Mouse (Mus musculus) splenic B cell, adult 2 months (primary cell): Measurements from ENCODE around the gene Stk32c.

Experiments used
- DNase-seq: peaks from one replicate; pipeline ENCODE4 v3.0.0-alpha.2; 2011; ENCODE audit warnings: low read depth, low spot score
- H3K27me3 ChIP-seq: 2 replicates; pipeline ENCODE4 v1.6.1; 2012; ENCODE audit warnings: mild to moderate bottlenecking, low read length, moderate library complexity, mixed read lengths; ENCODE audit not compliant: control insufficient read depth, poor library complexity, insufficient read depth, severe bottlenecking
- H3K36me3 ChIP-seq: 2 replicates; pipeline ENCODE4 v1.6.1; 2012; ENCODE audit warnings: mild to moderate bottlenecking, low read length, moderate library complexity, mixed read lengths; ENCODE audit not compliant: control insufficient read depth, poor library complexity, insufficient read depth, severe bottlenecking

Stk32c gene

DNA sequence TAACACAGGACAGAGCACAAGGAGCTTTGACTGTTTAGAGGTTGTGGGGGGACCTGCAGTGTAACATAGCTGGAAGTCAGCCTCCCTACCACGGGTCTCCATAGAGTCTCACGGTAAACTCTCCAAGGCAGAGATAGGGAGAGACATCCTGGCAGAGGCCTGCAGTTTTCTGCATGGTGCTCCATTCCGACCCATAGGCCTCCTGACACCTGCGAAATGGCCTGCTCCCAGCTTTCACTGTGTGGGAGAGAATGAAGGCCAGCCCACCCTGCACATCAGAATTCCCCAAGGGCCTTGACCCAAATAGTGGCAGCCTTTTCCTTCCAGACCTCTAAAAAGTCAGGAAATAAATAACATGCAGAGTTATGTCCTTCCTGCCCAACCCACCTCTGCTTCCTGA, 22.5 kb downstream of the Stk32c start:
- Histone ChIP-seq H3K27me3 (no peaks in the 10 kb centered on the region), H3K36me3 (no peaks in the 10 kb centered on the region)
- DNase-seq, result no peak

DNA sequence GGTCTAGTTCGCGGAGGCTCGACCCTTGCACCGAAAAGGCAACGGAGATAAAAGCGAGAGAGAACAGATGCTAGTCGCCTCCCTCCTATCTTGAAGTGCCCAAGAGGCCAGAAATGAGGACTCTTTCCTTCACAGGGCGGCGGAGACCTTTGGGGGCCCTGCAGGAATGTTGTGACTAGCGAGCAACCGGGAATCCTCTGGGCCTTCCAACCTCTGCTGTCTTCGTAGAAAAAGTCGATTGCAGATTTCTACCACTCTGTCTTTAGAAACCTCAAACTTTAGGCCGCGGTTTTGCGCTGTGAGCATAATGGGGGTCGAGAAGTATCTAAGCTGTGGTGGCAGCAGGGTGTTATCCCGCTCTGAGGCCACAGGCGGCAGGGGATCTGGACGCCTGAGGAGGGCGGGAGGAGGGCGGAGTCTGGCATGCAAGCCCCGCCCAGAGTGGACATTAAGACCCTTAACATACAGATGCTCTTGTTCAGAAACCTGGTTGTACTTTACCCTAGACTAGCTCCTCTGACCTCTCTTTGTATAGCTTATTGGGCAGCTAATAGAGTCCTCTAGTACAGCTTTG, 24.4 kb downstream of the Stk32c start:
- peak; percentile 23 for DNase-seq
- H3K36me3 ChIP-seq, result no peaks in the 10 kb centered on the region
- H3K27me3 ChIP-seq, result no peaks in the 10 kb centered on the region

DNA sequence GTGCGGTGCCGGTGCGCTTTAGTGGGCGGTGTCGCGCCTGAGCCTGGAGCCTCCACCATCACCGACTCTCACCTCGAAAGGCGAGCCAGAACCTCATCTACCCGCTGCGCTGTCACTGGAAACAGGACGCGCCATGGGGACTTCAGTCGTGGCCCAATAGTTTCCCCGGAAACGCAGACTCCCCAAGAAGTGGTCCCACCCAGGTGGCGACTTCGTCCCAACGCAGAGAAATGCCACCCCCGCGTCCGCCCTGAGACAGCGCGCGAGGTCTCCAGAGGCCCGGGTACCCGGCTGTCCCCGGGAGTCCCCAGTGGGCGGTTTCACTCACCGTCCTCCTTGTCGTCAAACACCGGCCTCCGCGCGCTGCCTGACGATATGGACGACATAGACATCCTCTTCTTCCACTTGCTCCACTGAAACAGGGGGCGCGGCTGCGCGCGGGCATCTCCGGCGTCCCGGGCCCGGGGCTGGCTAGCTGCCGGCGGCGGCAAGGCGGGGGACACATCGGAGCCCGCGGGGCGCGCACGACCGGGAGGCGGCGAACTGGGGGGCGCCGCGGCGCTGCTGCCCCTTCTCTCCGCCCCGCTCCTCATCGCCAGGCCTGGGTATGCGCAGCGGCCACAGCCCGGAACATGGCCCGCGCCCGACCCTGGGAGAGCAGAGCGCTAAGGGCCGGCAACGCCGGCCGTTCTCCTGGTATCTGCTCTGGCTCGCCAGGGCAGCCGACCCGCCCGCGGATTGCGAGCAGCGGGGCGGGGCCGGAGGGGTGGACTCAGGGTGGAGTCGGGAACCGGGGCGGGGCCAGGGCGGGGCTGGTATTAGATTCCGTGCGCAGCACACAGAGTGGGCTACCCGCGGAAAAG, 25.1 kb downstream of the Stk32c start:
- H3K27me3 ChIP-seq, result no peaks in the 10 kb centered on the region
- DNase-seq, result peak; percentile 30
- H3K36me3 ChIP-seq, result no peaks in the 10 kb centered on the region

DNA sequence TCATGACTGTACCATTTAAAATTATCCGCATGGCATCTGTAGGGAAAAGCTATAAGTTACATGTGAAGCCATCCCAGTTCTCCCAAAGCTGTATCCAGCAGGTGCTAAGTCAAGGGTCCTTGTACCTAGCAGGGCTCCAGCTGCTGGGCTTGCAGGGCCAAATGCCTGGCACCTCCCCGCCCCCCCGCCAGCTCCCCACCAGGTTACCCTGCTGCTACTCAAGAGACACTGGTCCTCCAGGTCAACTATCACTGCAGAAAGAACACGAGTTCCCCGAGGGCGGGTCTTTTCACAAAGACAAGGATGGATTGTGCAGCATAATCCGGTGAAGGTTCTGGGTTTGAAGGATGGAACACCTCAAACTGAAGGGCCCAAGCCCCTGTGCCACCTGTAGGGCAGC, 25.8 kb downstream of the Stk32c start:
- DNase-seq, result no peak

DNA sequence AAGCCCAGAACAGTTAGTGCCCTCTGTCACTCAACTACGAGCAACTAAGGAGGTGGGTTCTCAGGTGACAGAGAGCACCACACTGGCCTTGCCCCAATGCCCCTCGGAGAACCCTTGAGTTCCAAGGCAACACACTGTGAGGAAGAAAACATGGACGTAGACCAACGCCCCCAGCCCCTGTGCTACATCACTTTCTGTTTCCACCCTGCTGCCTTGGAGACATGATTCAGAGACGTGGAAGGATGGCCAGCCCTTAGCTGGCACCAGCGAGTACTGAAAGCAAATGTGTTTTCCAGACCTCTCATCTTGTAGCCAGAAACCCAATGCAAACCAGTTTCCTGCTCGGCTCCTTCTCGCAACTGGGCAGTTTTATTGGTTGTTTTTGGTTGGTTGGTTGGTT, 26.7 kb downstream of the Stk32c start:
- no peaks in the 10 kb centered on the region for H3K27me3 ChIP-seq

More for the DNA sequence above, 25.8 kb downstream of the Stk32c start:
- H3K27me3 ChIP-seq, result no peaks in the 10 kb centered on the region
- H3K36me3 ChIP-seq, result no peaks in the 10 kb centered on the region

DNA sequence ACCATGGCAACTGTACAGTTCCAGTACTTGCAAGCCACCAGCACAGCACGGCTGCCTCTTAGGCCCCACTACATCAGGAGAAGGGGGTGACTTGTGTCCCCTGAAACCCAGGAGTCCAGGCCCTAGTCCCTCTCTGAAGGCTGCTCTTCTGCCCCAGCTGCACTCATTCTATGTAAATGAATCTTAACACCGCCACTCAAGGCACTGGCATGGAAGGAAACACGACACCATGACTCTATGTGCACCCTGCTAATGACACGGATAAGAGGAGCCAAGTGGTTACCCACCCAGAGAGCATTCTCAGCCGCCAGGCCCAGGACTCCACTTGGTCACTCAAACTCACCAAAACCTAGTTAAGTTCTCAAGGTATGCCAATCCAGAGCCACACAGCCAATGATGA, 27.1 kb downstream of the Stk32c start:
- no peaks in the 10 kb centered on the region for H3K27me3 ChIP-seq
- no peak for DNase-seq
- H3K36me3 ChIP-seq, result no peaks in the 10 kb centered on the region

More for the DNA sequence above, 26.7 kb downstream of the Stk32c start:
- no peaks in the 10 kb centered on the region for H3K36me3 ChIP-seq
- no peak for DNase-seq

DNA sequence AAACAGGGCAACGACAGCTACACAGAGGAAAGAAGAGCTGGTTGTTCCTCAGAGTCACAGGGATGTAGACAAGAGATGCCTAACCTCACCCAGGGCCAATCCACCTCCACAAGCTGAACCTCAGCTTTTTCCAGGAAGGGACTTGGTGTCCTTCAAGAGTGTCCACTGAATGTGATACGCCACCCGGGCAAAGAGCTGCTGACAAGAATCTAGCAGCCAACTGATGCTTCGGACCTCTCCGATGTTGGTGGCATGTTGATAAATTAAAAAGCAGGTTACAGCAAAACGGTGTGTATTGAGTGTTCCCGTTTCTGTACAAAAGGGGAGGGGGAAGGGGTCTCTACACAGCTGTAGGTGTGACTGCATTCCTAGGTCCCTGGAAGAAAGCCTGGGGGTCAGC, 28.3 kb downstream of the Stk32c start:
- DNase-seq, result no peak
- Histone ChIP-seq H3K27me3 (no peaks in the 10 kb centered on the region), H3K36me3 (no peaks in the 10 kb centered on the region)

DNA sequence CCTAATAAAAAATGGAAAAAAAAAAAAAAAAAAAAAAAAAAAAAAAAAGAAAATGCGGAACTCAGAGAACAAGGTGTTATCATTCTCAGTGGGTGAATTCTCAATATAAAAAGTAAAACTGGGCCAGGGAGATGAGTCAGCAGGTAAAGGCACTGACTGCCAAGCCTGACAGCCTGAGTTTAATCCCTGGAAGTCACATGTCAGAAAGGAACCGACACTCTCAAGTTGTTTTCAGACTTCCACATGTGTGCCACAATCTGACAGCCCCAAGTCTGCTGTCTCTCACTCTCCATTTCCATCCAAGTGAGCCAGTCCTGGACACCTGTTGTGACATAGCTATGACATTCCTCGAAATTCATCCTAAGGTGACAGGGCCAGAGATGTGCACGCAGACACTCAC, 28.7 kb downstream of the Stk32c start:
- no peak for DNase-seq
- Histone ChIP-seq H3K36me3 (no peaks in the 10 kb centered on the region), H3K27me3 (no peaks in the 10 kb centered on the region)

DNA sequence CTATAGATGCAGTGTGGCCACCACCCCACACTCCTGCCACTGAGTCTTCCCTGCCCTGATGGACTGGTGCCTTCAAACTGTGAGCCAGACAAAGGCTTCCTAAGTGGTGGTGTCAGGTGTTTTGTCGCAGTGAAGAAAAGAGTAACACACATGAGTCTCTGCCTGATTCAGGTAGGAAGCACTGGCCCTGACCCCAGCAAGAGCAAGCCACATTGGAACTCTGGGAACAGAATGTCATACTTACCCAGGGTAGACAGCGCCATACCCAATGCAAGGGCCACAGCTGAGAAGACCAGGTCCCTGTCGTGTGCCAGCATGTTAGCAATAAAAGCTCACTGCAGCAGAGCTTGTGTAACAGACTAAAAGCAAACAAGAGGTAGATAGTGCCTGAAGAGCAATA, 33.0 kb downstream of the Stk32c start:
- H3K27me3 ChIP-seq, result no peaks in the 10 kb centered on the region
- no peaks in the 10 kb centered on the region for H3K36me3 ChIP-seq
- no peak for DNase-seq

DNA sequence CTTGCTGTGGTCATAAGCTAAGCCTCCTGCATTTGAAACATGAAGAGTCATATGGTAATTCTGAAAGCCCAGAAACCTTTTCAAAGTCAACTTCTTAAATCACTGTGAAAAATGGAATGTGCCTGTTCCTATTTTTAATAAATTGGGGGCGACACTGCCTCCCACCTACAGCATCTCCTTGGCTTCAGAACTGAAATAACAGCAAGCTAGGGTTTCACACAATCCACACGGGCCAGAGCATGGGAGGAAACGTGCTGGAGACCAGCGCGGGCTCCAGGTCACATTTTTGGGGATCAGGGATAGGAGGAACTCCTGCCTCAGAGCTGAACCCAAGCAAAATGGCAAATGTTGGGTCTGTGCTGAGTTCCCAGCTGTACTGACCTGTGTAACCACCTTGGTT, 33.8 kb downstream of the Stk32c start:
- Histone ChIP-seq H3K27me3 (no peaks in the 10 kb centered on the region), H3K36me3 (no peaks in the 10 kb centered on the region)
- DNase-seq, result no peak

DNA sequence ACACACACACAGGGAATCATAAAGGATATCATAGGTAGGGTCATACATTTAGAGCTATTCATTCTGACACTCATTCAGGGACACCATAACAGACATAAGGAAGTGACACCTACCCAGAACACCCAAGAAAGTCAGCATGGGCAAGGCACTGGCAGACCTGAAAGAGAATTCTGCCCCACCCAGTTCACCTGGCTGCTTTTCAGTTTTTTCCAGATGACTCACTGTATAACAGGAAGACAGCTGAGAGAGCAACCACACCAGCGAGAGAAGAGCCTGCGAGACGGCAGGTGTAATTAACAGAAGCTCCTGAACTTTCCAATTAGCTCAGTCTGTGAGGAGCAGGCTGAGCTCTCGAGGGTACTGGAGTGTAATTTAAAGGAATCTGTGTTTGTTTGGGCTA, 44.0 kb downstream of the Stk32c start:
- Histone ChIP-seq H3K27me3 (no peaks in the 10 kb centered on the region), H3K36me3 (no peaks in the 10 kb centered on the region)
- DNase-seq, result no peak

DNA sequence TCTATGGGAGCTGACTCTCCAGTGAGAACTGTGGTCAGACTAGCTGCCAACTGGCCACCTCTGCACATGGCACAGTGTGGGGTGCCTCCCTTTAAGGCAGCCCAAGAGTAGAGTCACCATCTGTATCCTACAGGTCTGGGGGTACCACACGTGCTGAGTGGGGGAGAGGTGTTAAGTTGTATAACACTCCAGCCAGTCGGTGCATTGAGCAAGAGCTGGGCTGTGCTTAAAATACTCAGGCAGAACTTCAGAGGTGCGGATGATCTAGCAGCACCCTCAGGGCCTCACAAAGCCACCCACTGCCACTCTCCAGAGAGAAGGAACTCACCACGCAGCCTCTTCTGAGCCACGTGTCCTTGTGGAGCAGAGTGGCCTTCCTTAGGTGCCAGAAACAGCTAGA, 48.7 kb downstream of the Stk32c start:
- no peak for DNase-seq
- no peaks in the 10 kb centered on the region for H3K27me3 ChIP-seq
- no peaks in the 10 kb centered on the region for H3K36me3 ChIP-seq

DNA sequence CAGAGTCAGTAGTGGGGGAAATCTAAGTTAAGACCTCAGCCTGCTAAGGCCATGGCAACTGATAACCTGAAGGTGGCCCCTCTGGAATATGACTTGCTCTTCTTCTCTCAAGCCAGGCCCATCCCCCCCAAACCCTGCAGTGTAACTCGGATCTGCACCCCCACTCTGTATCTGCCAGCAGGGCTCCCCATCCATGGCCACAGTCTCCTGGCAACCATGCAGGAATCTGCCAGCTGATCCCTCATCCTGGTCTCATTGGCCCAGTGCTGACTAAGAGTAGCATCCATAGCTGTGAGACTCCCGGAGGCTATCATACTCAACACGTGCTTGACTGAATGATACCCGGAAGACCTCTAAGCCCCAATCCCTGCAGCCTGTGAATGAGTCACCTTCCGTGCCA, 54.2 kb downstream of the Stk32c start:
- Histone ChIP-seq H3K36me3 (no peaks in the 10 kb centered on the region), H3K27me3 (no peaks in the 10 kb centered on the region)
- DNase-seq, result no peak

DNA sequence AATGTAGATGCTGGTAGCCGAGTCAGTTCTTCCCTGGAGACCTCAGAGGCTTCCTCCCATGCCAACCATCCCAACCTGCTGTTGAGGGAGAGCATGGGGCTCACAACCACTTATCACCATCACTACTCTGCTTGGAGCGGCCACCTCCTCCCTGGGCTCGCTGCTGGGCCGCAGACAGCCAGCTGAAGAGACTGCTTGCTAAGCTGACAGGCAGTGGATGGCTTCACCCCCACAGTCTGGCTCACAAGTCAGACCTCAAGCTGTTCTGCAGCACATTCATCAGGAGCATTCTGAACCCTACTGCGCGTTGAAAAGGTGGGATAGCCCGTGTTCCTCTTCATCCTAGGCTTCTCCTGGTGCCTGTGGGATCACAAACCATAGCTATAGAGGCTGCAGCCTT, 54.6 kb downstream of the Stk32c start:
- no peak for DNase-seq
- Histone ChIP-seq H3K27me3 (no peaks in the 10 kb centered on the region), H3K36me3 (no peaks in the 10 kb centered on the region)

DNA sequence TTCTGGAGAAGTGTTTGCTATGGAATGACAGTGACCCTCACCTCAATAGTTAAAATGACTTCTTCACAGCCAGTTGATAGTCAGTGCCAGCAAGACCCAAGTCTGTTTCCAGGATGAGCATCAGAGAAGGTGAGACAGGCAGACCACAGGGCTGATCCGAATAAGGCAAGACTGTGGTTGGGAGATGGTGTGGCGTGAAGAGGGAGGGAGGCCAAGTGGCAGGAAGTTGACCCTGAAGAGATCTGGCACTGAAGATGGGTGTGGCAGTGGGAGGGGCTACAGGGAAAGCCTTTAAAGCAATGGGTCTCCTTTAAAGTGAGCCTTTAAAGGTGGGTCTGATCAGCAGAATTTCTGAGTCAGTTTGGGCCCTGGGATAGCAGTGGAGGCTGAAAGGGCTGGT, 55.6 kb downstream of the Stk32c start:
- DNase-seq, result no peak
- Histone ChIP-seq H3K36me3 (no peaks in the 10 kb centered on the region), H3K27me3 (no peaks in the 10 kb centered on the region)
